Mouse (Mus musculus): ENCODE results near the gene Gna13.

The Gna13 gene

GRCm38 (mm10) chr11:109422263-109422662, 59.6 kb downstream of the Gna13 start:
- no peak for DNase-seq (ENCODE audit: low read depth)

- DNase-seq (ENCODE audit: low read depth): no peak
These were observed 60.7 kb downstream of the Gna13 start for GRCm38 (mm10) chr11:109423294-109423693.

- DNase-seq (ENCODE audit: low read depth): peak; percentile 100
These were observed 63.0 kb downstream of the Gna13 start, which contains the start of gene Amz2 for GRCm38 (mm10) chr11:109425392-109426271. Gene Amz2 (plus strand): TSS chr11:109425946.

- no peak for DNase-seq (ENCODE audit: low read depth)
These were observed 63.6 kb downstream of the Gna13 start for GRCm38 (mm10) chr11:109426272-109426586.

- DNase-seq (ENCODE audit: low read depth): no peak
These were observed 64.7 kb downstream of the Gna13 start for GRCm38 (mm10) chr11:109427353-109427752.

GRCm38 (mm10) chr11:109434233-109434798, 71.7 kb downstream of the Gna13 start:
- DNase-seq (ENCODE audit: low read depth): peak; percentile 59

- peak; percentile 51 for DNase-seq (ENCODE audit: low read depth)
These were observed 74.3 kb downstream of the Gna13 start for GRCm38 (mm10) chr11:109436889-109437288.

- DNase-seq (ENCODE audit: low read depth): no peak
These were observed 76.6 kb downstream of the Gna13 start for GRCm38 (mm10) chr11:109439209-109439608.

GRCm38 (mm10) chr11:109439829-109440340, 77.3 kb downstream of the Gna13 start:
- no peak for DNase-seq (ENCODE audit: low read depth)

- DNase-seq (ENCODE audit: low read depth): no peak
These were observed 78.0 kb downstream of the Gna13 start for GRCm38 (mm10) chr11:109440641-109441040.

- DNase-seq (ENCODE audit: low read depth): peak; percentile 71
These were observed 78.5 kb downstream of the Gna13 start for GRCm38 (mm10) chr11:109441119-109441518.

GRCm38 (mm10) chr11:109442166-109442730, 79.6 kb downstream of the Gna13 start:
- DNase-seq (ENCODE audit: low read depth): peak; percentile 26

- DNase-seq (ENCODE audit: low read depth): peak; percentile 32
These were observed 81.0 kb downstream of the Gna13 start for GRCm38 (mm10) chr11:109443468-109444263.

- peak; percentile 70 for DNase-seq (ENCODE audit: low read depth)
These were observed 82.0 kb downstream of the Gna13 start for GRCm38 (mm10) chr11:109444600-109444999.

- DNase-seq (ENCODE audit: low read depth): peak; percentile 80
These were observed 82.9 kb downstream of the Gna13 start for GRCm38 (mm10) chr11:109445438-109446035.
